Mouse (Mus musculus) megakaryocyte, embryonic 14.5 days (primary cell): ENCODE data around the gene Kif22.

Experiments
- FLI1 ChIP-seq: IDR thresholded peaks from 2 replicates; pipeline ENCODE4 v1.6.1; 2012; ENCODE audit warnings: low read length, inconsistent platforms, mixed read lengths
- GATA1 ChIP-seq: IDR thresholded peaks from 3 replicates; pipeline ENCODE4 v1.6.1; 2012; ENCODE audit warnings: mixed read lengths, low read length, inconsistent platforms, borderline replicate concordance

DNA sequence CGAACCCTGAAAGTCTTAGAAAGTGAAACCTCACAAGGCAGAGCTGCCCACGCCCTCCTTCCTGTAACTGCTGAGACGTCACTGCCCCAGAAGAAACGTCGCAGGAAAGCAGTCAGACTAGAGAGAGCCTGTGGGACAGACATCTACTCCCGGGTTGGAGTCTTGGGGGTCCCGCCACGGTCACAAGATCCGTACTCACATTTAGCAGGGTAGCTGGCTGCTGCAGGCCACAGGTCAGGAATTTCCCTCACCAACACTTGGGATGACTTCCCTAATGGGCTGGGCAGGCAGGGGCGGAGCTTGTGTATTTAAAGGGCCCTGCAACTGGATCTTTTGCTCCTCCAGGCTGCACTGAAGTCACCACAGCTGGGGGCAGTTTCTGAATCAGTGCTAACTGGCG lies 28.0 kb downstream of the Kif22 start, which contains the start of gene Mvp:
- TF ChIP-seq FLI1, result no peak
- TF ChIP-seq GATA1, result no peak
